Mouse (Mus musculus): Measurements from ENCODE around the gene Rasgrp1.

Gene Rasgrp1

GRCm38 (mm10) chr2:117342547-117343239 lies at the start of gene Rasgrp1:
Gene Rasgrp1 (minus strand): TSS chr2:117343001.
- no peak for DNase-seq (ENCODE audit: low read depth, low spot score)

GRCm38 (mm10) chr2:117389925-117390892 lies 47.4 kb upstream of the Rasgrp1 start:
- DNase-seq (ENCODE audit: low read depth, low spot score), result no peak

GRCm38 (mm10) chr2:117389460-117389859 lies 46.7 kb upstream of the Rasgrp1 start:
- DNase-seq (ENCODE audit: low read depth, low spot score), result no peak

- no peak for DNase-seq (ENCODE audit: low read depth, low spot score)
Measured at GRCm38 (mm10) chr2:117388121-117388520, 45.3 kb upstream of the Rasgrp1 start.

GRCm38 (mm10) chr2:117386981-117387705 lies 44.3 kb upstream of the Rasgrp1 start:
- no peak for DNase-seq (ENCODE audit: low read depth, low spot score)

- no peak for DNase-seq (ENCODE audit: low read depth, low spot score)
Measured at GRCm38 (mm10) chr2:117386036-117386590, 43.3 kb upstream of the Rasgrp1 start.

- DNase-seq (ENCODE audit: low read depth, low spot score), result no peak
Measured at GRCm38 (mm10) chr2:117381314-117381713, 38.5 kb upstream of the Rasgrp1 start.

- no peak for DNase-seq (ENCODE audit: low read depth, low spot score)
Measured at GRCm38 (mm10) chr2:117374293-117374830, 31.6 kb upstream of the Rasgrp1 start.

- DNase-seq (ENCODE audit: low read depth, low spot score), result no peak
Measured at GRCm38 (mm10) chr2:117371706-117372105, 28.9 kb upstream of the Rasgrp1 start.

GRCm38 (mm10) chr2:117366478-117366877 lies 23.7 kb upstream of the Rasgrp1 start:
- DNase-seq (ENCODE audit: low read depth, low spot score), result no peak

GRCm38 (mm10) chr2:117364056-117364455 lies 21.3 kb upstream of the Rasgrp1 start:
- DNase-seq (ENCODE audit: low read depth, low spot score), result no peak

- no peak for DNase-seq (ENCODE audit: low read depth, low spot score)
Measured at GRCm38 (mm10) chr2:117357939-117358338, 15.1 kb upstream of the Rasgrp1 start.

- DNase-seq (ENCODE audit: low read depth, low spot score), result no peak
Measured at GRCm38 (mm10) chr2:117352305-117353123, 9.7 kb upstream of the Rasgrp1 start.

- DNase-seq (ENCODE audit: low read depth, low spot score), result no peak
Measured at GRCm38 (mm10) chr2:117350138-117350537, 7.3 kb upstream of the Rasgrp1 start.

- no peak for DNase-seq (ENCODE audit: low read depth, low spot score)
Measured at GRCm38 (mm10) chr2:117343240-117343624, 431 bp upstream of the Rasgrp1 start.

GRCm38 (mm10) chr2:117342090-117342546 lies 683 bp downstream of the Rasgrp1 start:
- no peak for DNase-seq (ENCODE audit: low read depth, low spot score)

GRCm38 (mm10) chr2:117338501-117338900 lies 4.3 kb downstream of the Rasgrp1 start:
- DNase-seq (ENCODE audit: low read depth, low spot score), result no peak

- DNase-seq (ENCODE audit: low read depth, low spot score), result no peak
Measured at GRCm38 (mm10) chr2:117337902-117338301, 4.9 kb downstream of the Rasgrp1 start.

- DNase-seq (ENCODE audit: low read depth, low spot score), result no peak
Measured at GRCm38 (mm10) chr2:117336946-117337665, 5.7 kb downstream of the Rasgrp1 start.

All from WW6 (cell line).